Comparison of ENCODE assay signal across 23 mouse cellular contexts in genomic region chr10:25527126-25527525, GRCm38 (mm10). TPM values are rescaled to one million over a fixed set of nuclear protein-coding genes. Genes with fewer than 3 reads are reported as not detected.
A peak's percentile ranks its signal among the peaks of the same experiment; 100 is the strongest.
DNase-seq lines count a peak whose midpoint lies in the region; ATAC-seq lines count a peak whose summit lies in the region.
"Had no signal": no experiment of that assay in that cellular context is flagged by ENCODE, and none has a peak within 500 bp of the region (broad histone marks: within the 10 kb centered on the region; RNA-seq: fewer than 3 reads in every experiment).

No protein-coding gene starts in this region.

- WGBS in heart, embryonic 10.5 days, result 82% methylated on average over 3 of the region's 3 CpGs
- 75% methylated on average over 3 of the region's 3 CpGs for WGBS in heart, embryonic 12.5 days
- WGBS in limb, embryonic 10.5 days, result 85% methylated on average over 3 of the region's 3 CpGs
- 78% methylated on average over 3 of the region's 3 CpGs for WGBS in neural tube, embryonic 15.5 days

- H3K27ac ChIP-seq in heart, embryonic 10.5 days, result no peak overlapping the region
- H3K27ac ChIP-seq in heart, embryonic 12.5 days (ENCODE audit: poor library complexity, severe bottlenecking), result no peak overlapping the region
- peak overlapping the region; percentile 27; the same call in 1 of the 2 replicates for H3K27ac ChIP-seq in brown adipose tissue, adult 24 weeks (replicated peaks; ENCODE audit: low read depth, low read length)
- H3K27ac ChIP-seq in limb, embryonic 10.5 days, result no peak overlapping the region
- H3K27ac ChIP-seq in neural tube, embryonic 15.5 days (replicated peaks), result no peak overlapping the region
- H3K27ac ChIP-seq: forebrain, embryonic 12.5 days; kidney, postnatal 0 days; layer of hippocampus, adult 2 months; neural tube, embryonic 12.5 days had no signal

- no peaks in the 10 kb centered on the region for H3K4me1 ChIP-seq in heart, embryonic 10.5 days
- no peaks in the 10 kb centered on the region for H3K4me1 ChIP-seq in heart, embryonic 12.5 days (replicated peaks)
- H3K4me1 ChIP-seq in brown adipose tissue, adult 24 weeks (ENCODE audit: control insufficient read depth, insufficient read depth, insufficient read length, low read length), result peaks cover 3% of the 10 kb centered on the region; the same call in 1 of the 2 replicates
- H3K4me1 ChIP-seq in limb, embryonic 10.5 days, result no peaks in the 10 kb centered on the region
- H3K4me1 ChIP-seq in neural tube, embryonic 15.5 days, result 0 out of 2 replicates have a peak, but pooled peaks cover 6% of the 10 kb centered on the region
- H3K4me1 ChIP-seq: forebrain, embryonic 12.5 days; neural tube, embryonic 12.5 days had no signal

- peak; percentile 42 for DNase-seq in heart, embryonic 10.5 days (ENCODE audit: low spot score)
- DNase-seq in 3T3-L1 (ENCODE audit: low read depth, low spot score), result peak; percentile 54
- peak; percentile 18 for DNase-seq in limb, embryonic 10.5 days (ENCODE audit: low spot score)
- no peak for DNase-seq in kidney, postnatal 25 days
- no peak for DNase-seq in thymus, postnatal 0 days (ENCODE audit: low spot score)
- DNase-seq: adrenal gland, postnatal 14 days; cerebellum, adult 11 months; cerebellum, postnatal 10 days; kidney, adult 18-20 months; lung, adult 2 months; right cerebral cortex, adult 18-20 months; thymus, adult 2 months had no signal

- no peaks in the 10 kb centered on the region for H3K27me3 ChIP-seq in heart, embryonic 10.5 days (ENCODE audit: insufficient read depth, poor library complexity, severe bottlenecking)
- H3K27me3 ChIP-seq in heart, embryonic 12.5 days (replicated peaks), result no peaks in the 10 kb centered on the region
- H3K27me3 ChIP-seq in limb, embryonic 10.5 days (ENCODE audit: low read depth, poor library complexity, severe bottlenecking), result no peaks in the 10 kb centered on the region
- no peaks in the 10 kb centered on the region for H3K27me3 ChIP-seq in neural tube, embryonic 15.5 days (replicated peaks)
- H3K27me3 ChIP-seq: forebrain, embryonic 12.5 days; neural tube, embryonic 12.5 days; Patski had no signal

- no peak for ATAC-seq in heart, embryonic 12.5 days (ENCODE audit: insufficient number of reproducible peaks, low FRiP score)
- ATAC-seq in neural tube, embryonic 15.5 days (ENCODE audit: low FRiP score), result no peak
- ATAC-seq: Patski had no signal

- no peak overlapping the region for H3K9ac ChIP-seq in heart, embryonic 12.5 days
- no peak overlapping the region for H3K9ac ChIP-seq in neural tube, embryonic 15.5 days (replicated peaks)
- H3K9ac ChIP-seq: forebrain, embryonic 12.5 days; neural tube, embryonic 12.5 days had no signal

- H3K36me3 ChIP-seq in heart, embryonic 10.5 days, result peaks cover 15% of the 10 kb centered on the region
- H3K36me3 ChIP-seq in heart, embryonic 12.5 days, result peaks cover 18% of the 10 kb centered on the region
- peaks cover 17% of the 10 kb centered on the region for H3K36me3 ChIP-seq in limb, embryonic 10.5 days
- H3K36me3 ChIP-seq in neural tube, embryonic 15.5 days, result no peaks in the 10 kb centered on the region
- H3K36me3 ChIP-seq: forebrain, embryonic 12.5 days; neural tube, embryonic 12.5 days had no signal

- H3K9me3 ChIP-seq in heart, embryonic 10.5 days, result no peaks in the 10 kb centered on the region
- no peaks in the 10 kb centered on the region for H3K9me3 ChIP-seq in heart, embryonic 12.5 days (replicated peaks)
- H3K9me3 ChIP-seq in limb, embryonic 10.5 days (replicated peaks), result no peaks in the 10 kb centered on the region
- H3K9me3 ChIP-seq in neural tube, embryonic 15.5 days (replicated peaks), result no peaks in the 10 kb centered on the region
- H3K9me3 ChIP-seq: forebrain, embryonic 12.5 days; neural tube, embryonic 12.5 days had no signal

- no peak overlapping the region for H3K4me2 ChIP-seq in heart, embryonic 12.5 days
- H3K4me2 ChIP-seq in neural tube, embryonic 15.5 days, result no peak overlapping the region
- H3K4me2 ChIP-seq: forebrain, embryonic 12.5 days; liver, embryonic 11.5 days; midbrain, embryonic 11.5 days; neural tube, embryonic 12.5 days had no signal

- H3K4me3 ChIP-seq in heart, embryonic 10.5 days, result no peak overlapping the region
- no peak overlapping the region for H3K4me3 ChIP-seq in heart, embryonic 12.5 days
- H3K4me3 ChIP-seq in brown adipose tissue, adult 24 weeks (ENCODE audit: insufficient read depth, low read depth, low read length), result no peak overlapping the region
- H3K4me3 ChIP-seq in limb, embryonic 10.5 days, result no peak overlapping the region
- H3K4me3 ChIP-seq in neural tube, embryonic 15.5 days (replicated peaks), result no peak overlapping the region
- H3K4me3 ChIP-seq: forebrain, embryonic 12.5 days; layer of hippocampus, adult 2 months; neural tube, embryonic 12.5 days had no signal

RNA-seq across cellular contexts. Expression of gene Smlr1, which starts 8.9 kb away (rescaled TPM):
- polyA plus RNA-seq in heart, embryonic 10.5 days (2016; fragmentation: Nextera tagmentation; extraction: Ambion mirVana), result not detected in 2 replicates
- not detected in 2 replicates for polyA plus RNA-seq in heart, embryonic 12.5 days (2016; fragmentation: Nextera tagmentation; extraction: Ambion mirVana)
- polyA plus RNA-seq in brown adipose tissue, adult 24 weeks (2012; ENCODE audit: insufficient read depth, insufficient read length, missing spikeins), result not detected in 2 replicates
- not detected in 2 replicates for polyA plus RNA-seq in limb, embryonic 10.5 days (2016; fragmentation: Nextera tagmentation; extraction: Ambion mirVana)
- polyA plus RNA-seq in thymus, postnatal 0 days (2015; fragmentation: Nextera tagmentation; extraction: Ambion mirVana), result not detected in 2 replicates
- polyA plus RNA-seq in neural tube, embryonic 15.5 days (2015; fragmentation: Nextera tagmentation; extraction: Ambion mirVana), result not detected in 2 replicates
- polyA plus RNA-seq: forebrain, embryonic 12.5 days; heart, embryonic 16.5 days; lung, adult 2 months; midbrain, embryonic 11.5 days; neural tube, embryonic 12.5 days; Patski; thymus, adult 2 months had no signal

Comparison
In these comparisons a context has a peak if more than half of its experiments do, and no peak if none do; other contexts are left out.
1. DNase-seq: peak in heart, embryonic 10.5 days (single experiment), 3T3-L1 (single experiment) and limb, embryonic 10.5 days (single experiment); none in kidney, postnatal 25 days (0 of 2) and thymus, postnatal 0 days (single experiment).